Mouse (Mus musculus) lung, adult 2 months (tissue): ENCODE data around the gene Zfp819.

Experiments used
- CTCF ChIP-seq: fragments of 200-500 bp; IDR thresholded peaks from 2 replicates; pipeline ENCODE4 v1.5.1; 2011; ENCODE audit warnings: mild to moderate bottlenecking, low read length, control low read depth; ENCODE audit not compliant: insufficient read depth
- POLR2A ChIP-seq: fragments of 200-500 bp; IDR thresholded peaks from 2 replicates; pipeline ENCODE4 v1.6.1; 2011; ENCODE audit warnings: low read depth, mild to moderate bottlenecking, control low read depth, low read length, borderline replicate concordance; ENCODE audit errors: extremely low read depth

DNA sequence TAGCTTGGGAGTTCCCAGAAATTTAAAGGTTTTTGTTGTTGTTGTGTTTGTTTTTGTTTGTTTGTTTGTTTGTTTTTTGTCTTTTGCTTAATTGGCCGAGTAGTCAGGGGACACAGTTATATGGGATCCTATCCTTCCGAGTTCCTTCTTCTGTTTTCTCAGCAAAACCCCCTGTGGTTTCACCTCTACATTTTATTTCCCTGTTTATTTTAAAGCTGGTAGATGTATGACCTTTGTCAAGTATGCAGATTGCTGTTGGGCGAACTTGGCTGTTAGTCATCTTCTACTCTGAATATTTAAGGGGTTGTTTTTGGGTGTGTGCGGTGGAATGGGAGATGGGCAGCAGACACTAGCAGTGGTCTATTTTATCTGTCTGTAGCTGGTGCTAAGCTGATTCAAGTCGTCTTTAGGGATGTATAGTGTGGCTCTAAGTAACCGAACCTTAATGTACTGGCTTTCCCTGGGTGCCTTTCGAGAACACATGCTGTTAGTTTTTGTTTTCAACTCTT is 1.4 kb downstream of the Zfp819 start:
- no peak for TF ChIP-seq POLR2A
- TF ChIP-seq CTCF, result no peak
